Mouse (Mus musculus): ENCODE measurements around the gene Itpr1. TPM values are rescaled to one million over a fixed set of nuclear protein-coding genes. Genes with fewer than 3 reads are reported as not detected.
A peak's percentile ranks its signal among the peaks of the same experiment; 100 is the strongest.

Gene Itpr1
- 64.6 and 82.8 TPM in 2 replicates for polyA plus RNA-seq (2012; rRNA removed)

GRCm38 (mm10) chr6:108212881-108213295 is at the start of gene Itpr1:
Gene Itpr1 (plus strand): TSS chr6:108213096.
- peak; percentile 96 for DNase-seq (ENCODE audit: low spot score)

- no peak for DNase-seq (ENCODE audit: low spot score)
Measured at GRCm38 (mm10) chr6:108164935-108165334, 48.0 kb upstream of the Itpr1 start.

- DNase-seq (ENCODE audit: low spot score) = no peak
Measured at GRCm38 (mm10) chr6:108165598-108165997, 47.3 kb upstream of the Itpr1 start.

GRCm38 (mm10) chr6:108167946-108168680 is 44.8 kb upstream of the Itpr1 start:
- no peak for DNase-seq (ENCODE audit: low spot score)

- no peak for DNase-seq (ENCODE audit: low spot score)
Measured at GRCm38 (mm10) chr6:108168723-108169122, 44.2 kb upstream of the Itpr1 start.

GRCm38 (mm10) chr6:108169466-108169865 is 43.4 kb upstream of the Itpr1 start:
- DNase-seq (ENCODE audit: low spot score) = no peak

GRCm38 (mm10) chr6:108172219-108172618 is 40.7 kb upstream of the Itpr1 start:
- no peak for DNase-seq (ENCODE audit: low spot score)

- DNase-seq (ENCODE audit: low spot score) = no peak
Measured at GRCm38 (mm10) chr6:108174181-108174580, 38.7 kb upstream of the Itpr1 start.

- no peak for DNase-seq (ENCODE audit: low spot score)
Measured at GRCm38 (mm10) chr6:108179087-108179486, 33.8 kb upstream of the Itpr1 start.

GRCm38 (mm10) chr6:108184847-108185684 is 27.8 kb upstream of the Itpr1 start, which contains the start of gene Sumf1:
Gene Sumf1 (minus strand): TSS chr6:108185582.
- peak; percentile 80 for DNase-seq (ENCODE audit: low spot score)

GRCm38 (mm10) chr6:108185685-108186009 is 27.2 kb upstream of the Itpr1 start:
- DNase-seq (ENCODE audit: low spot score) = no peak

- no peak for DNase-seq (ENCODE audit: low spot score)
Measured at GRCm38 (mm10) chr6:108190690-108191089, 22.2 kb upstream of the Itpr1 start.

GRCm38 (mm10) chr6:108192632-108193031 is 20.3 kb upstream of the Itpr1 start:
- DNase-seq (ENCODE audit: low spot score) = no peak

- DNase-seq (ENCODE audit: low spot score) = no peak
Measured at GRCm38 (mm10) chr6:108196665-108197064, 16.2 kb upstream of the Itpr1 start.

- DNase-seq (ENCODE audit: low spot score) = no peak
Measured at GRCm38 (mm10) chr6:108197117-108197516, 15.8 kb upstream of the Itpr1 start.

GRCm38 (mm10) chr6:108198286-108198685 is 14.6 kb upstream of the Itpr1 start:
- DNase-seq (ENCODE audit: low spot score) = no peak

GRCm38 (mm10) chr6:108204322-108204721 is 8.6 kb upstream of the Itpr1 start:
- DNase-seq (ENCODE audit: low spot score) = no peak

GRCm38 (mm10) chr6:108206145-108206544 is 6.8 kb upstream of the Itpr1 start:
- DNase-seq (ENCODE audit: low spot score) = no peak

GRCm38 (mm10) chr6:108206914-108207566 is 5.9 kb upstream of the Itpr1 start:
- DNase-seq (ENCODE audit: low spot score) = no peak

- no peak for DNase-seq (ENCODE audit: low spot score)
Measured at GRCm38 (mm10) chr6:108211896-108212880, 708 bp upstream of the Itpr1 start.

Data from urinary bladder, adult 2 months (tissue).